Mouse (Mus musculus): ENCODE measurements around the gene Recql.
"Not testable (repeated sequence)": the region's sequence is repeated elsewhere in the genome, so short reads cannot be mapped to it uniquely, and the experiment has no call there.

Gene Recql

DNA sequence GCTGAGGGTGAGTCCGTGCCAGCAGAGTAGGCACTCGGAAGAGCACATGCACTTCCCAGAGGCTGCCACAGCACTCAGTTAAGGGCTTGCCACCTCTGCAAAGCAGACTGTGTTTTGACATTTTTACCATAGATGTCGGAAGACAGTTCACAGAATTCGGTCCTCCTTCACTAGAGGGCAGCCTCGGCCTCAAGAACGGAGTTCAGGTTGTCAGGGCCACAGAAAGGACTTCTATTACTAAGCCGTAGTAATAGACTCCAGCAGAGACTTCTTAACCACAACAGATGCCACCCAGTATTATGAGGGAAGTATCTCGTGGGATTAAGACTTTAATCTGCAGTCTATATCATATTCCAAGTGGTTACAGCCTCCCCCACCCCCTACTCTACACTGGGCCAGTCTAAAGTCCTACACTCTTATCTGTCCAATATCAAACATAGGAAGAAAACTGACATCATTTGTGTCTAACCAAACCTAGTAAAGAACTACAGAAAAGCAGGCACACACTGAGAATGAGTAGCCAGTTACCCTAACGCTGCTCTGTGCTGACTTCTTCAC is 23.8 kb downstream of the Recql start:
- DNase-seq = peak; percentile 20

DNA sequence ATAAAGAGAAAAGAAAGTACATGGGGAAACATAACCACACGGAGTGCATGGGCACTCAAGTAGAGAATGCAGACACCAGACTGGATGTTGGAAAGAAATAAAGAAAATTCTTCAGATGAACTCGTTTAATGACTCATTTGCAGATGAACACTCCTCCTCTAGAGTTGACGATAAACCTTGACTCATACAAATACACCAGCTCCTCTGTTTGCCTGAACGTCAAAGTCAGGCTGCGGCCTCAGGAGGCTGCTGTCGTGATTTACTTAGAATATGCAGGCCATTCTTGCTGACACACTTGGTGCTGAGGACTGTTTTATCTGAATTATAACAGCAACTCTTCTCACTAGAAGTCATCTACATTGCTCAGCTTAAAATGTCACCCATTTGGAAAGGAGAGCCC is 24.9 kb downstream of the Recql start:
- DNase-seq = no peak

DNA sequence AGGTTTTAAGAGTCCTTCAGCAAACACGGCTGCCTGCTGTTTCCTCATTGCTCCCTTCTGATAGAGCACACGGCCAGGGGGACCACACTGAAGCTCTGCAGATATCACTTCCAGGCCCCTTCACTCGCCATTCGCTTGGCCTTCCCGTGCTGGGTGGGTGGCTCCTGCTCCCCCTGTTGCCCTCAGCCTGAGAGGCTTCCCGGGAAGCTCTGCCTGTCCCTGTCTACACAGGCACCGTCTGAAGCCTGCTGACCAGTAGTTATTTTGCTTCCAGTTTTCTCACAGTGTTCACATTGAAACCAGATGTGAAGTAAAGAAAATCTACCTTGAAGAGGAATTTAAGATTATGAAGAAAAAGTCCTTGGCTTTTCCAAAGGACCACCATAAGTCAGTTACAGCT is 29.8 kb downstream of the Recql start:
- DNase-seq = no peak

DNA sequence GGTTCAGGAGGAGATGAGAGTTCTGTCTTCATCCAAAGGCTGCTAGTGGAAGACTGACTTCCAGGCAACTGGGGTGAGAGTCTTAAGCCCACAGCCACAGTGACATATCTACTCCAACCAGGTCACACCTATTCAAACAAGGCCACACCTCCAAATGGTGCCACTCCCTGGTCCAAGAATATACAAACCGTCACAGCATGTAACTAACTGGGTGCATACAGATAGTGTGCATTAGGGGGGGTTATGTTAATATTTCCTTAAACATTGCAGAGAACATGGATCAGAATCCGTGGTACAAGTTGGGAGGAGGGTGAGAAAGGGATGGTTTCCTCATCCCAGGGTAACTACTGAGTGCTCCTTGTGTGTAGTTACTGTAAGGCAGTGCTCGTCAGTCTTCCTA is 34.8 kb downstream of the Recql start:
- not testable (repeated sequence) for DNase-seq

DNA sequence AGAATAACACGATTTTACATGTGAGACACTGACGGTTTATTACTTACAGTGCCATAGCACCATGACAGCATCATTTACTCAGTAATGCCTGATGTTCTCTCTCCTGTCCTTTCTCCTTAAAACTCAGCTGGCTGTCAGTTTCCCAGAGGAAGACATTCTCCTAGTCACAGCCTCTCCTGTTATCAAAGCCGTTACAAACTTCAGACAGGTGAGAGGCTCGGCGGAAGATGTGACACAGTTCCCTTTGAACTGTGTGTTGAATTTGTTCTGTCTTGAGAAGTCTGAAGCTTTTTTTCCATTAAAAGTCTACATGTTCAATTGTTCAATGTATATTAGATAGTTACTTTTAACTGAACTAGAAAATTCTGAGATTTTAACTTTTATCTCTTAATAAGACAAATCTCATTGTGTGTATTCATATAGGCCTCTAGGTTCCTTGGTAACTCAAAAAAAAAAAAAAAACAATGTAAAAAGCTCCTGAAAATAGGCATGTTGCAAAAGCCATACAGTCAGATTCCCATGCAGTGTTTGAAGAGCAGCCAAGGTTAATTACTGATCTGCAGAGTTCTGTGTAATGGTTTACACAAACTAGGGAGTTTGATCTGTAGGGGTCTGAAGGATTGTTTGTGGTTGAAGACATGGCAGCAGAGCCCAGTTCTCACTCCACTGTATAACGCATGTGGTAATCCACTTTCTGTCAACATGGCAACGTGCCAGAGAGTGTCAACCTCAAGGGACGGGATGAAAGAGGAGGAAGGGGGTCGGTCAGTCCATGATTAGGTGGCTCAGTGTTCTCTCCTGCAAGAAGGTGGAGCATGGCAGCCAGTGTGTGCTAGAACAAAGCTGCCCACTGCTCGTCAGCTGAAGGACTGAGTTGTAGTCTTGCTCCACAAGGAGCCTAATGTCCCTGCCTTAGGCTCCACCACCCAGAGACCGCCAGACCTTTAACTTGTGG is 39.2 kb downstream of the Recql start:
- no peak for DNase-seq

DNA sequence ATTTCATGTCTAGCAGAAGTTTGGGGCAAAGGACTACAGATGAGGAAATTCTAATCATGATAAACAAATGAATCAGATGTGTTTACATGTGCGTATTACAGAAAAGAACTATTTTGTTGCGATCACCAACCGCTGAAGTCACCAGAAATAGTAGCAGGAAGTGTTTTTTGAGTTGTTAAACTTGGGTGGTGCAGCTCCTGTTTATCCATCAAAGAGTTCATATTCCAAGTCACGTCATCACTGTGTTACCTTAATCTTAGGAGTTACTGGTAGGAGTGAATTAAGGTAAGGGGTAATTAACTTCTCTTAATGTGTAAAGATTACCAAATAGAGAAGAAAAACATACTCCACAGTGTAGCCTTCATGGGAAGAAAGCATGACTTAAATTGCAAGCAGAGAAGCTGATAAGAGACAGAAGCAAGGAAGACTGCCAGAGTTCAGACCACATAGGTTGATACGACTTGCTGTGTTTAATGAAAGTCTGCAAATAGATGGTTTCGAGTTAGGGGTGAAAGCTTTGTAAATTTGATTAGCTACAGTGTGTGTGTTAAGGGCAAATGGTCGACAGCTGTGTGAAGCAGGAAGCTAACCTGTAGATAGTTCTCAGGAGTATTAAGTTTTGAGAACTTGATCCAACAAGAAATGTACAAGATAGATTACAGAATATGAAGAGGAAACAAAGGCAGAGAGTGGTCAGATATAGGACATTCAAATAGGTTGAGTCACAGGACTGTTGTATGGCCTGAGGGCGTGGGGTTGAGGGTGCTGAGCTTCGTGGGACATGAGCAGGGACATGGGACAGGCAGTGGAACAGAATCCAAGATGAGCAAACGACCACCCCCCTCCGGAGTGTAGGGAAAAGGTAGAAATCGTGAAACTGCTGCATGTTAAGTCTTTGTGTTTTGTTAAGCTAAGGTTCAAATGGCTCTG is 40.4 kb downstream of the Recql start:
- no peak for DNase-seq

DNA sequence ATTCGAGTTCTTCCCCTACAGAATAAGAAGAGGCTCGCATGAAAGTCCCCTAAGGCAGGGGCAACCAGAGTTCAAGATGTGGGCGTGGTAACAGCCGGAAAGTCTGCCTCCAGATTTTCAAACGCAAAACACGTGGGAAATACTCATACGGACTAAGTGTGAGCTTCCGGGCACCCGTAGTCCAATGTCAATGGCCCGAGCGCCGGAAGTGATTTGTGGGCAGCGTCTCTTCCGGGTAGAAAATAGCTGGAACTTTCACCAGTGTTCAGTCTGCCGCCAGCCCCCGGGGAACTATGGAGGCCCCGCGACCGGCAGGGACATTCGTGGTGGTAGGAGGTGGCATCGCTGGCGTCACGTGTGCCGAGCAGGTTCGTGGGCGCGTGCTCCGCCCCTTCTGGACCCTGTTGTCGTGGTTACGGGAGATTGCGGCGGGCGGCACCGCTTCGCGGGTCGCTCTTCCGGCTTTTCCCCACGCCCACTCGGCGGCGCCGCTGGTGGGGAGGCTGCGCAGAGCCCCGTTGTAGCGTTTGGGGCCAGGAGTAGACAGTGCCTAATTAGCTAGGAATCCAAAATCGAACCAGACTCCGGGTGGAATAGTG is 41.3 kb downstream of the Recql start, which contains the start of gene Pyroxd1:
Gene Pyroxd1, plus strand, starts transcription at position 215 of the 599 bp plus-strand sequence.
- peak; percentile 92 for DNase-seq

DNA sequence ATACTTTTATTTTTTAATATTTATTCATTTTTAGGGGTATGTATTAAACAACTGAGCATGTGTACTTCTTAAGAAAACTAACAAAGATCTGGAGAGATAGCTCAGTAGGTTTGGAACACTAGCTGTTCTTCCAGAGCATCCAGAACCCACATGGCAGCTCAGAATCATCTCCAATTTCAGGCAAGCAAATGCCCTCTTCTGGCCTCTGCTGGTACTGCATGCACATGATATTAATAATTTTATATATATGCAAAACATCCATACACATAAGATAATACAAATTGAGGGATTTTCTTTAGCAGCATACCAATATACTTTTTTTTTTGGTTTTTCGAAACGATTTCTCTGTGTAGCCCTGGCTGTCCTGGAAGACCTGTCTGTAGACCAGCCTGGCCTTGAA is 43.3 kb downstream of the Recql start:
- peak; percentile 41 for DNase-seq

DNA sequence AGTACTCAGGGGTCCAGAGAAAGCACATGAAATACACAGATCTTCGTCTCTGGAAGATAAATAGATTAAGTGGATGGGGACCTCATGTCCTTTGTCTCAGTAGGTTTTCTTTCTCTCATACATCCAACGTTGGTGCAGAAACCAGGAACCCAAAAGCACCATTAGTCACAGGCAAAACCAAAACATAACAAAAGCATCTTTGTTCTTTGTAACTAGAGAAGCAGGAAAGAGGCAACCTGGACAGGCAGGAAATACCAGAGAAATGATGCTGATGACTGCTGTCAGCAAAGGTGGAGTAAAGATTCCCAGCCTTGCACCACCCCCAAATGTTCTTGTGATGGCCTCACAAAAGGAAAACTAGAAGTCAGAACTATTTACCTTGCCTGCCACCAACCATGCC is 47.3 kb downstream of the Recql start:
- DNase-seq = no peak

DNA sequence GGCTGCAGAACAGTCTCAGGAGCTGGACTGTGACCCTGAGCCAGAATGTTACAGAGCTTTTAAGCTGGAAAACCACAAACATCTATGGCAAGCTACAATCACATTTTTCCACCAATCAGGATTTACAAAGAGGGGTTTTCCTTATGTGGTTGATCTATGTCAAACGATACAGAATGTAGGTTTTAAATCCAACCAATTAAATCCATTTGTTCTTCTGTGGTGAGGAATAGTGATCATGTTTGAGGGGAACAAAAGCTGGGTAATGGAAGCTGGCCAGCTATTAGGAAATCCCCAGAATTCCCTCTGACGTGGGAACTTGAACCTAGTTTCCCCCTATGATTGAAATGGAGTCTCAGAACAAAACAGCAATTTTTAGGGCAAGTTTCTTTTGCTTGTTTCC is 47.9 kb downstream of the Recql start:
- no peak for DNase-seq

DNA sequence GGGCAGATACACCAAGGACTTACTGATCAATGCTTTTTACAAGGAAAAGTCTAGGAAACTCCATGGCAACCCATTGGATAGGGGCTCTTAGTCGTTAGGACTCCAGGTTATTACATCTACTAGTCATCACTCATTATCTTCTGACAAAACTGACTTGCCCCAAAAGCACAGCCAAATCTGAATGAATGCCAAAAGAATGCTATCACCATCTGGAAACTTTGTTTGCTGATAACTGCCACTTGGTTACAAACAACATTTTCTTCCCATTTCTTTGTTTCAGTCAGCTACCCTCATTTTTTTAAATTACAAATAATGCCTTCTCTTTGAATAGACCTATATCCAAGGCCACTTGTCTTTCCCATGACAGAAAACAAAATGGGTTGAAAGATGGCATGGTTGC is 57.7 kb downstream of the Recql start:
- DNase-seq = no peak

DNA sequence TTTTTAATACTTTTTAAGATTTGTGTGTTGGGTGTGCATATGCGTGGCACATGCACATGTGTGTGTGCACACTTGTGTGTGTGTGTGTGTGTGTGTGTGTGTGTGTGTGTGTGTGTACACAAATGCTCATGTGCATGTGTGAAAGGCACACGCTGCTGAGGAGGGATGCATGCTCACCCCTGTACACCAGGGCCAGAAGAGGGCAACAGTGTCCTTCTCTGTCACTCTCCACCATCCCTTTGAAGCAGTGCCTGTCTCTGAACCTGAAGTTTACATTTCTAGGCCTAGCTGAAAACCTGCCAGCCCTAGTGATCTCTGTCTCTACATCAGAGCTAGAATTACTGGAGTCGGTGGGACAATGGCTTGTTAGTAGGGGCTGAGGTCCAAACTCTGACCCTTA is 60.3 kb downstream of the Recql start:
- DNase-seq = no peak

DNA sequence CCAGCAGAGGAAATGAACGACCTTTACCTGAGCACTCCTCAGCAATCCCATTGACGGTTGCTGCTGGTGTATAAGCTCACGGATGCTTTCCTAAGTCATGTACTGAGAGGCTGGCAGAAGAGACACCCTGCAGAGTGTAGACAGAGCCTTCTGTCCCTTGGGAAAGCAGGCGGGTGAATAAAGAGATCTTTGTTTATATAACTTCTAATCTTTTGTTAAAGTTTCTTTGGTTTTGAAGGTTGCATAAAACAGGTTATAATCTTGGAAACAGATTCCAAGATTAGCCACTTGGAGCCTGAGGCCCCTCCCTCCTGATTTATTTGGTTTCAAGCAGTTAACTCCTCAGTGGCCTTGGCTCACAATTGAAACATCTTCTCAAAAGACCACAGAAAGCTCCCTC is 64.0 kb downstream of the Recql start, which contains the start of gene Slco1a5:
Gene Slco1a5, minus strand, starts transcription at position 101 of the 400 bp plus-strand sequence.
- DNase-seq = no peak

DNA sequence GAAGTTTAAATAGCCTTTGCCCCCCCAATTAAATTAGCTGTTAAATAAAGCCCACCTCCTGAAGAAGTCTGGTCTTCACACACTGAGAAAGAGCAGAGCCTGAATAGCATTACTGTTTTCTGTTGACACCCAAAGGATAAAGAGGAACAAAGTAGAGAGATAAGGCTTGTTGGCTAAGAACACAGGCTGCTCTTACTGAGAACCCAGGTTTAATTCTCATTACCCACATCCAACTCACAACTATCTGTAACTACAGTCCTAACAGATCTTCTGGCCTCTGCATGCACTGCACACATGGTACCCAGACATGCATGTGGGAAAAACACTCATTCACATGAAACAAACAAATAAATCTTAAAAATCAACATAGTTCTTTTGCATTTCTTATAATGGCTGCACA is 69.8 kb downstream of the Recql start:
- DNase-seq = no peak

DNA sequence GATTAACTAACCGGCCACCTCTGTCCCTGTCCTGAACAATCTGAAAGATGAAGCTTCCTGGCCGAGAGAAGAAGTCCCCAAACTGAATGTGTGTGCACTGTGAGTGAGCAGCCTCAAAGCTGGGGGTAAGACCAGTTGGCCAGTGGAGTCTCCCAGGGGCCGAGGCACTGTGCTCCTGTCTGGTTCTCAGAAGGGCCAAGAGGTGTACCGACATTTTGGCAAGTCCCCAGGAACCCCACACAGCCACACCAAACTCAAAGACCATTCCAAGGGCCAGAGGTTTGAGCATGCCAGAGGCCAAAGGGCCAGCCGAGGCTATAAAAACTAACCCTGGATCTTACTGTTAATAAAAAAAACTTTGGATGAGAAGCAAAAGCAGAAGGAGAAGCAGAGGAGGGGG is 72.6 kb downstream of the Recql start:
- no peak for DNase-seq

DNA sequence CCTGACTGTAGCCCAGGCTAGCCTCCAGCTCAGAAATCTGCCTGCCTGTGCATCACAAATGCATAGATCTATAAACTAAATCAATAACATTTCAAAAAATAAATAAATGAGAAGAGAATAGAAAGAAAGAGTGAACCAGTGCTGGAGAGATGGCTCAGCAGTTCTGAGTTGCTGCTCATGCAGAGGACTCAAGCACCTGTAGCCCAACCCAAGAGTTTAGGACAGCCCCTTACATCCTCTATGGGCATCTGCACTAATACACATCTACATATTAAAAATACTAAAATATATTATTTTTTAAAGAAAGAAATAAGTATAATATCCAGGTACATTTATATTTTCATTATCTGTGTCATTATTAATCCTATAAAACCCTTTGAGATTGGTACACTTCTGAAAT is 81.8 kb downstream of the Recql start:
- DNase-seq = no peak
